Mouse (Mus musculus) G1E (cell line): ENCODE results near the gene Akap6. TPM values are rescaled to one million over a fixed set of nuclear protein-coding genes. Genes with fewer than 3 reads are reported as not detected.

Experiments
- ATAC-seq: 2 replicates; pipeline ENCODE4 v1.8.0; 2016; ENCODE audit warnings: mild to moderate bottlenecking; ENCODE audit not compliant: insufficient number of reproducible peaks, poor library complexity, low FRiP score, severe bottlenecking; ENCODE audit errors: extremely low read depth
- DNase-seq: peaks from one replicate; pipeline ENCODE4 v3.0.0; 2012; ENCODE audit warnings: low spot score
- H3K27me3 ChIP-seq: 2 replicates; pipeline ENCODE4 v1.6.1; 2012; ENCODE audit warnings: mild to moderate bottlenecking, low read length, inconsistent platforms; ENCODE audit not compliant: insufficient read depth
- H3K36me3 ChIP-seq: replicated peaks from 2 replicates; pipeline ENCODE3; 2012; ENCODE audit warnings: mild to moderate bottlenecking, inconsistent platforms
- H3K4me1 ChIP-seq: 2 replicates; pipeline ENCODE4 v1.6.1; 2012; ENCODE audit warnings: low read depth, low read length, inconsistent platforms, mixed read lengths; ENCODE audit not compliant: insufficient read depth
- H3K4me3 ChIP-seq: 2 replicates; pipeline ENCODE4 v1.5.1; 2012; ENCODE audit warnings: low read depth, mild to moderate bottlenecking, inconsistent platforms, low read length, moderate library complexity, mixed read lengths
- H3K9me3 ChIP-seq: replicated peaks from 2 replicates; pipeline ENCODE4 v1.6.1; 2012; ENCODE audit warnings: inconsistent platforms
- CTCF ChIP-seq: IDR thresholded peaks from 2 replicates; pipeline ENCODE4 v1.5.1; 2012; ENCODE audit warnings: low read depth, low read length, inconsistent platforms, mixed read lengths
- GATA1 ChIP-seq: IDR thresholded peaks from 2 replicates; pipeline ENCODE4 v1.6.1; 2012; ENCODE audit warnings: borderline replicate concordance, low read length, inconsistent platforms, mixed read lengths
- GATA2 ChIP-seq: IDR thresholded peaks from 2 replicates; pipeline ENCODE4 v1.6.1; 2012; ENCODE audit warnings: low read depth, low read length, inconsistent platforms, borderline replicate concordance
- POLR2AphosphoS5 ChIP-seq: IDR thresholded peaks from 2 replicates; pipeline ENCODE4 v1.6.1; 2012; ENCODE audit warnings: low read depth, low read length, inconsistent platforms; ENCODE audit not compliant: insufficient replicate concordance
- TAL1 ChIP-seq: conservative IDR thresholded peaks from 2 replicates; pipeline ENCODE4 v1.6.1; 2012; ENCODE audit warnings: low read depth, low read length, inconsistent platforms, mixed read lengths
- polyA plus RNA-seq: library from polyadenylated mRNA; stranded (reverse); fragments of >175 nt; gene quantifications from 2 replicates; pipeline ENCODE4 v1.2.3, GENCODE M21; 2012
- total RNA-seq, 2 experiments: library from RNA; stranded (forward) in 1 of 2; stranded (reverse) in 1 of 2; fragments of 200-1000 nt in 1 of 2; fragments of >200 nt in 1 of 2; fragmentation: Nextera tagmentation in 1 of 2; gene quantifications; 2 replicates each; pipeline ENCODE4 v1.2.3; 2014 to 2017

Akap6 gene
- total and polyA plus RNA-seq, 3 experiments: 0.11 TPM; not detected in 2

GRCm38 (mm10) chr12:52848519-52848855 is 149.3 kb downstream of the Akap6 start:
- TF ChIP-seq GATA1 (no peak), CTCF (no peak)
- DNase-seq (no peak), ATAC-seq (no peak)
- no peaks in the 10 kb centered on the region for H3K36me3 ChIP-seq
- no peaks in the 10 kb centered on the region for H3K27me3 ChIP-seq
- H3K4me1 ChIP-seq: no peaks in the 10 kb centered on the region
- H3K9me3 ChIP-seq: peaks cover 29% of the 10 kb centered on the region
- H3K4me3 ChIP-seq: no peak overlapping the region

GRCm38 (mm10) chr12:52849297-52849696 is 150.1 kb downstream of the Akap6 start:
- TF ChIP-seq CTCF (no peak), GATA2 (no peak), GATA1 (no peak), POLR2AphosphoS5 (no peak), TAL1 (no peak)
- no peak for DNase-seq
- no peaks in the 10 kb centered on the region for H3K4me1 ChIP-seq
- no peaks in the 10 kb centered on the region for H3K27me3 ChIP-seq
- no peaks in the 10 kb centered on the region for H3K36me3 ChIP-seq
- H3K4me3 ChIP-seq: no peak overlapping the region
- H3K9me3 ChIP-seq: peaks cover 30% of the 10 kb centered on the region
- ATAC-seq: no peak

GRCm38 (mm10) chr12:52850332-52851036 is 151.3 kb downstream of the Akap6 start:
- Histone ChIP-seq H3K4me3 (no peak overlapping the region), H3K27me3 (no peaks in the 10 kb centered on the region), H3K4me1 (no peaks in the 10 kb centered on the region), H3K36me3 (no peaks in the 10 kb centered on the region), H3K9me3 (peaks cover 30% of the 10 kb centered on the region)
- TF ChIP-seq GATA2: no peak
- no peak for TF ChIP-seq POLR2AphosphoS5
- no peak for TF ChIP-seq CTCF
- TF ChIP-seq GATA1: no peak
- no peak for TF ChIP-seq TAL1
- ATAC-seq (no peak), DNase-seq (no peak)

GRCm38 (mm10) chr12:52851221-52851620 is 152.0 kb downstream of the Akap6 start:
- no peaks in the 10 kb centered on the region for H3K4me1 ChIP-seq
- H3K9me3 ChIP-seq: peaks cover 30% of the 10 kb centered on the region
- no peak overlapping the region for H3K4me3 ChIP-seq
- H3K27me3 ChIP-seq: no peaks in the 10 kb centered on the region
- no peaks in the 10 kb centered on the region for H3K36me3 ChIP-seq
- DNase-seq (no peak), ATAC-seq (no peak)
- no peak for TF ChIP-seq GATA2
- no peak for TF ChIP-seq TAL1
- no peak for TF ChIP-seq POLR2AphosphoS5
- no peak for TF ChIP-seq CTCF
- TF ChIP-seq GATA1: no peak

GRCm38 (mm10) chr12:52854236-52854679 is 155.1 kb downstream of the Akap6 start:
- no peaks in the 10 kb centered on the region for H3K27me3 ChIP-seq
- no peak for DNase-seq
- TF ChIP-seq GATA1 (no peak), CTCF (no peak), TAL1 (no peak), POLR2AphosphoS5 (no peak), GATA2 (no peak)
- no peak overlapping the region for H3K4me3 ChIP-seq
- no peak for ATAC-seq
- H3K36me3 ChIP-seq: no peaks in the 10 kb centered on the region
- no peaks in the 10 kb centered on the region for H3K4me1 ChIP-seq
- peaks cover 23% of the 10 kb centered on the region for H3K9me3 ChIP-seq

- no peak for TF ChIP-seq CTCF
- TF ChIP-seq GATA1: no peak
- no peak for TF ChIP-seq TAL1
- TF ChIP-seq POLR2AphosphoS5: no peak
- no peak for TF ChIP-seq GATA2
- no peaks in the 10 kb centered on the region for H3K4me1 ChIP-seq
- DNase-seq (no peak), ATAC-seq (no peak)
- H3K4me3 ChIP-seq: no peak overlapping the region
- H3K9me3 ChIP-seq: peaks cover 11% of the 10 kb centered on the region
- H3K27me3 ChIP-seq: no peaks in the 10 kb centered on the region
- no peaks in the 10 kb centered on the region for H3K36me3 ChIP-seq
Measured at GRCm38 (mm10) chr12:52856104-52856503, 156.9 kb downstream of the Akap6 start.
